Mouse (Mus musculus) MEL (cell line): ENCODE measurements around the gene Gldn. TPM values are rescaled to one million over a fixed set of nuclear protein-coding genes. Genes with fewer than 3 reads are reported as not detected.

ENCODE experiments used
- DNase-seq: peaks from one replicate; pipeline ENCODE4 v3.0.0; 2011; ENCODE audit warnings: low read depth, low spot score
- H3K27ac ChIP-seq: 2 replicates; pipeline ENCODE4 v1.5.1; 2012; ENCODE audit warnings: low read depth, mild to moderate bottlenecking, control low read depth, low read length, moderate library complexity; ENCODE audit not compliant: control insufficient read depth
- H3K27me3 ChIP-seq, 2 experiments: fragments of 150-350 bp in 1 of 2; sonication (generic) in 1 of 2; 2 replicates each; pipeline ENCODE4 v1.6.1; 2012; ENCODE audit warnings: low read length in 2 of 2, mild to moderate bottlenecking in 2 of 2, improper control_type of control experiment in 1 of 2, moderate library complexity in 1 of 2; ENCODE audit not compliant: insufficient read depth in 2 of 2, control insufficient read depth in 1 of 2
- H3K36me3 ChIP-seq, 2 experiments: 2 replicates each; pipeline ENCODE4 v1.6.1; 2012 to 2014; ENCODE audit warnings: low read length in 2 of 2, improper control_type of control experiment in 1 of 2, inconsistent platforms in 1 of 2, mild to moderate bottlenecking in 1 of 2; ENCODE audit not compliant: insufficient read depth in 2 of 2, control insufficient read depth in 1 of 2
- H3K4me1 ChIP-seq, 2 experiments: fragments of 150-350 bp in 1 of 2; sonication (generic) in 1 of 2; 2 replicates each; pipeline ENCODE4 v1.6.1; 2012; ENCODE audit warnings: low read length in 2 of 2, improper control_type of control experiment in 1 of 2, mild to moderate bottlenecking in 1 of 2; ENCODE audit not compliant: insufficient read depth in 2 of 2, control insufficient read depth in 1 of 2
- H3K4me3 ChIP-seq, 2 experiments: fragments of 150-350 bp in 1 of 2; sonication (generic) in 1 of 2; 2 replicates each; pipeline ENCODE4 v1.5.1; 2012; ENCODE audit warnings: low read depth in 2 of 2, low read length in 2 of 2, mild to moderate bottlenecking in 2 of 2, moderate library complexity in 2 of 2, control low read depth in 1 of 2, improper control_type of control experiment in 1 of 2; ENCODE audit not compliant: control insufficient read depth in 1 of 2, insufficient read depth in 1 of 2
- H3K79me2 ChIP-seq: 2 replicates; pipeline ENCODE4 v1.6.1; 2012; ENCODE audit warnings: mild to moderate bottlenecking, low read length, moderate library complexity; ENCODE audit not compliant: control insufficient read depth, poor library complexity, insufficient read depth
- H3K9ac ChIP-seq: 2 replicates; pipeline ENCODE4 v1.6.1; 2012; ENCODE audit warnings: low read depth, mild to moderate bottlenecking, control low read depth, low read length, moderate library complexity; ENCODE audit not compliant: control insufficient read depth, poor library complexity, severe bottlenecking
- H3K9me3 ChIP-seq: fragments of 150-350 bp; sonication (generic); replicated peaks from 2 replicates; pipeline ENCODE4 v1.6.1; 2012; ENCODE audit warnings: mild to moderate bottlenecking, low read length, improper control_type of control experiment, moderate library complexity; ENCODE audit not compliant: insufficient read depth
- CHD2 ChIP-seq: IDR thresholded peaks from 2 replicates; pipeline ENCODE4 v1.6.1; 2011; ENCODE audit warnings: low read length, improper control_type of control experiment
- ELF1 ChIP-seq: IDR thresholded peaks from 2 replicates; pipeline ENCODE4 v1.6.1; 2014; ENCODE audit warnings: low read depth, mild to moderate bottlenecking, inconsistent platforms, low read length, improper control_type of control experiment, moderate library complexity
- EP300 ChIP-seq, 2 experiments: IDR thresholded peaks; 2 replicates each; pipeline ENCODE4 v1.6.1; 2011; ENCODE audit warnings: improper control_type of control experiment in 2 of 2, low read length in 2 of 2, low read depth in 1 of 2, mild to moderate bottlenecking in 1 of 2
- ETS1 ChIP-seq: IDR thresholded peaks from 2 replicates; pipeline ENCODE4 v1.6.1; 2012; ENCODE audit warnings: low read depth, mild to moderate bottlenecking, inconsistent platforms, low read length, improper control_type of control experiment, moderate library complexity
- GABPA ChIP-seq: IDR thresholded peaks from 2 replicates; pipeline ENCODE4 v1.6.1; 2012; ENCODE audit warnings: low read depth, mild to moderate bottlenecking, inconsistent platforms, low read length, improper control_type of control experiment, moderate library complexity
- MAFK ChIP-seq: IDR thresholded peaks from 2 replicates; pipeline ENCODE4 v1.6.1; 2011; ENCODE audit warnings: low read depth, mild to moderate bottlenecking, low read length, improper control_type of control experiment, borderline replicate concordance
- MAX ChIP-seq: IDR thresholded peaks from 2 replicates; pipeline ENCODE4 v1.6.1; 2011; ENCODE audit warnings: low read length, improper control_type of control experiment
- MAZ ChIP-seq: IDR thresholded peaks from 2 replicates; pipeline ENCODE4 v1.6.1; 2012; ENCODE audit warnings: low read depth, mild to moderate bottlenecking, inconsistent platforms, low read length, improper control_type of control experiment
- MEF2A ChIP-seq: IDR thresholded peaks from 2 replicates; pipeline ENCODE4 v1.6.1; 2014; ENCODE audit warnings: low read depth, mild to moderate bottlenecking, inconsistent platforms, low read length, improper control_type of control experiment; ENCODE audit not compliant: poor library complexity, insufficient replicate concordance, severe bottlenecking; ENCODE audit errors: extremely low read depth
- MXI1 ChIP-seq: IDR thresholded peaks from 2 replicates; pipeline ENCODE4 v1.6.1; 2011; ENCODE audit warnings: mild to moderate bottlenecking, low read depth, low read length, improper control_type of control experiment
- MYC ChIP-seq: IDR thresholded peaks from 2 replicates; pipeline ENCODE4 v1.6.1; 2011; ENCODE audit warnings: low read depth, mild to moderate bottlenecking, low read length, improper control_type of control experiment, moderate library complexity
- NELFE ChIP-seq: IDR thresholded peaks from 2 replicates; pipeline ENCODE4 v1.6.1; 2011; ENCODE audit warnings: low read depth, low read length, improper control_type of control experiment
- RAD21 ChIP-seq: IDR thresholded peaks from 2 replicates; pipeline ENCODE4 v1.6.1; 2011; ENCODE audit warnings: mild to moderate bottlenecking, low read depth, low read length, improper control_type of control experiment
- SIN3A ChIP-seq: IDR thresholded peaks from 2 replicates; pipeline ENCODE4 v1.6.1; 2012; ENCODE audit warnings: low read length, improper control_type of control experiment, inconsistent platforms
- SMC3 ChIP-seq: IDR thresholded peaks from 2 replicates; pipeline ENCODE4 v1.6.1; 2011; ENCODE audit warnings: low read depth, low read length, improper control_type of control experiment
- TAL1 ChIP-seq: IDR thresholded peaks from 2 replicates; pipeline ENCODE4 v1.6.1; 2012; ENCODE audit warnings: mild to moderate bottlenecking, inconsistent platforms, low read length, moderate library complexity, mixed read lengths
- TBP ChIP-seq: IDR thresholded peaks from 2 replicates; pipeline ENCODE4 v1.8.0; 2011; ENCODE audit warnings: low read depth, low read length, improper control_type of control experiment
- TCF12 ChIP-seq: IDR thresholded peaks from 2 replicates; pipeline ENCODE4 v1.6.1; 2014; ENCODE audit warnings: low read depth, mild to moderate bottlenecking, inconsistent platforms, low read length, improper control_type of control experiment, moderate library complexity
- USF1 ChIP-seq: IDR thresholded peaks from 2 replicates; pipeline ENCODE4 v1.6.1; 2014; ENCODE audit warnings: low read depth, mild to moderate bottlenecking, inconsistent platforms, low read length, improper control_type of control experiment, moderate library complexity
- USF2 ChIP-seq, 2 experiments: IDR thresholded peaks; 2 replicates each; pipeline ENCODE4 v1.6.1; 2011 to 2012; ENCODE audit warnings: improper control_type of control experiment in 2 of 2, low read length in 2 of 2, borderline replicate concordance in 1 of 2, inconsistent platforms in 1 of 2, low read depth in 1 of 2, mild to moderate bottlenecking in 1 of 2; ENCODE audit not compliant: insufficient read depth in 1 of 2
- ZC3H11A ChIP-seq: IDR thresholded peaks from 2 replicates; pipeline ENCODE4 v1.6.1; 2012; ENCODE audit warnings: low read depth, mild to moderate bottlenecking, inconsistent platforms, low read length, improper control_type of control experiment
- ZKSCAN1 ChIP-seq: IDR thresholded peaks from 2 replicates; pipeline ENCODE4 v1.6.1; 2012; ENCODE audit warnings: low read depth, mild to moderate bottlenecking, inconsistent platforms, low read length, improper control_type of control experiment, moderate library complexity
- ZNF384 ChIP-seq: IDR thresholded peaks from 2 replicates; pipeline ENCODE4 v1.6.1; 2012; ENCODE audit warnings: low read depth, mild to moderate bottlenecking, inconsistent platforms, low read length, improper control_type of control experiment
- polyA plus RNA-seq, 2 experiments: library from polyadenylated mRNA; stranded (reverse) in 1 of 2; unstranded in 1 of 2; fragments of >175 nt in 1 of 2; fragments of >200 nt in 1 of 2; gene quantifications; 2 replicates each; pipeline versions ENCODE4 v1.2.1 to v1.2.4; 2012; ENCODE audit warnings: low replicate concordance in 2 of 2, low read depth in 1 of 2; ENCODE audit not compliant: insufficient read length in 2 of 2, insufficient read depth in 1 of 2, missing spikeins in 1 of 2
- total RNA-seq: library from RNA; depleted of rRNA; stranded (reverse); fragments of 300-350 nt; gene quantifications from 2 replicates; pipeline ENCODE4 v1.2.3, GENCODE M21; 2012

Gene Gldn
- total and polyA plus RNA-seq, 3 experiments: not detected

DNA sequence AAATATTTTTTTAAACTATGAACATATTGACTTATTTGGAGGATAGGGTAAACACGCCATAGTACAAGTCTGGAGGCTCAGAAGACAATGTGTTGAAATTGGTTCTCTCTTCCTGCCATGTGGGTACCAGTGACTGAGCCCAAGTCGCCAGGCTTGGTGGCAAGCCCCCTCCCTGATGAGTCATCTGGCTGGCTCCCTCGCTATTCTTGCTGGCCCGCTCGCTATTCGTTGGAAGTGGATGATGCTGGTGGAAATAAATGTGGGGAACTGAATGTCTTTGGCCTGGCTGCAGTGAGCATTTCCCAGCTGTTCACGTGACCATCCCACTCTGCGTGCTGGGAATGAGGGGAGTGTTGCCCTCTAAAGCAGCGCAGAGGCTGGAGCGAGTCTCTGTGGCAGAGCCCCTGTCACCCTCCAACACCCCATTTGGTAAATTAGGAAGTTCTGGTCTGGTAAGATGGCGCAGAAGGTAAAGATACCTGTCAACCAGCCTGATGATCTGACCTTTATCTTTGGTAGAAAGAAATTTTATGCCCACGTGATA lies 7.2 kb upstream of the Gldn start:
- TF ChIP-seq SIN3A (no peak), MAX (no peak), USF2 (IDR thresholded peaks at IDR 0.05; ENCODE audit: borderline replicate concordance in 1 of 2, insufficient read depth in 1 of 2, low read depth in 1 of 2, low read length in 2 of 2) (no peak), NELFE (no peak), EP300 (IDR thresholded peaks at IDR 0.05; ENCODE audit: low read depth in 1 of 2, low read length in 2 of 2) (no peak), ZKSCAN1 (no peak), TCF12 (no peak), MAZ (no peak), MXI1 (no peak), CHD2 (no peak), RAD21 (no peak), GABPA (no peak), TAL1 (no peak), ZNF384 (no peak), ELF1 (no peak), USF1 (no peak), ETS1 (no peak), TBP (no peak)
- Histone ChIP-seq H3K79me2 (no peaks in the 10 kb centered on the region), H3K4me3 (no peak overlapping the region), H3K36me3 (no peaks in the 10 kb centered on the region), H3K9ac (no peak overlapping the region), H3K27ac (no peak overlapping the region), H3K4me1 (no peaks in the 10 kb centered on the region), H3K9me3 (no peaks in the 10 kb centered on the region), H3K27me3 (no peaks in the 10 kb centered on the region; a peak in 2 of 4 replicates)
- DNase-seq: no peak

GRCm38 (mm10) chr9:54287804-54288203 lies 1.5 kb downstream of the Gldn start:
- Histone ChIP-seq H3K9me3 (no peaks in the 10 kb centered on the region), H3K9ac (no peak overlapping the region), H3K27ac (no peak overlapping the region)

More at GRCm38 (mm10) chr9:54287804-54288203, 1.5 kb downstream of the Gldn start:
- no peaks in the 10 kb centered on the region for H3K36me3 ChIP-seq
- no peaks in the 10 kb centered on the region for H3K4me1 ChIP-seq
- no peaks in the 10 kb centered on the region for H3K27me3 ChIP-seq
- no peak overlapping the region for H3K4me3 ChIP-seq
- no peak for DNase-seq
- no peak for TF ChIP-seq ZC3H11A
- no peak for TF ChIP-seq ETS1
- no peak for TF ChIP-seq GABPA
- TF ChIP-seq SMC3: no peak
- TF ChIP-seq NELFE: no peak
- no peak for TF ChIP-seq ZKSCAN1
- TF ChIP-seq CHD2: no peak
- TF ChIP-seq TCF12: no peak
- TF ChIP-seq MEF2A: no peak
- TF ChIP-seq MYC: no peak
- TF ChIP-seq MAZ: no peak
- TF ChIP-seq USF1: no peak
- no peak for TF ChIP-seq MAFK
- H3K79me2 ChIP-seq: no peaks in the 10 kb centered on the region
